Mouse (Mus musculus) macrophage (primary cell): ENCODE measurements around the gene Irf7. TPM values are rescaled to one million over a fixed set of nuclear protein-coding genes. Genes with fewer than 3 reads are reported as not detected.
A peak's percentile ranks its signal among the peaks of the same experiment; 100 is the strongest.

Source experiments
- H3K27ac ChIP-seq: fragments of 350-480 bp; formaldehyde crosslinking; 2 replicates; pipeline ENCODE4 v1.9.0; 2021
- H3K36me3 ChIP-seq: fragments of 350-480 bp; formaldehyde crosslinking; 2 replicates; pipeline ENCODE4 v1.9.0; 2021; ENCODE audit errors: inconsistent target
- H3K4me3 ChIP-seq: fragments of 350-480 bp; formaldehyde crosslinking; 2 replicates; pipeline ENCODE4 v1.9.0; 2021; ENCODE audit errors: inconsistent target
- H3K79me2 ChIP-seq: fragments of 350-480 bp; formaldehyde crosslinking; 2 replicates; pipeline ENCODE4 v1.9.0; 2021; ENCODE audit errors: inconsistent target
- WGBS: methylation state at CpG from one replicate; pipeline ENCODE4 v1.1.7; 2026; ENCODE audit warnings: inconsistent platforms; ENCODE audit not compliant: missing documents; 5-methylcytosine and 5-hydroxymethylcytosine counted together
- polyA plus RNA-seq: library from polyadenylated mRNA; stranded (reverse); fragments of 250-400 nt; gene quantifications from 3 replicates; pipeline ENCODE4 v1.2.4, GENCODE M21; 2018; ENCODE audit warnings: inconsistent platforms
- total RNA-seq, 78 experiments: library from RNA; depleted of rRNA; stranded (reverse); fragments of 250-400 nt; gene quantifications; 1 replicate in 9 of 78; 2 replicates in 24 of 78; 3 replicates in 43 of 78; 4 replicates in 2 of 78; pipeline ENCODE4 v1.2.4; 2018; ENCODE audit warnings: inconsistent platforms in 56 of 78

Gene Irf7
- 1,000 to 10,000 TPM in 12 of 26 experiments, 100 to 1,000 TPM in 13, 10 to 100 TPM in 1; 97.8 to 1,739 (median 915) TPM for total RNA-seq (2018; cell fraction: chromatin; rRNA removed)
- 1,000 to 10,000 TPM in 13 of 26 experiments, 100 to 1,000 TPM in 13; 154 to 2,965 (median 1,096) TPM for total RNA-seq (2018; cell fraction: cytosol; rRNA removed)
- total RNA-seq (2018; cell fraction: nucleus; rRNA removed) = 1,000 to 10,000 TPM in 13 of 26 experiments, 100 to 1,000 TPM in 13; 137 to 2,582 (median 962) TPM
- polyA plus RNA-seq = 119 to 344 TPM (median 190 TPM) in 3 replicates

- Histone ChIP-seq H3K27ac (peak within 1 kb of the TSS; percentile 93), H3K36me3 (peaks cover 28% of the 10 kb centered on the region), H3K79me2 (peaks cover 32% of the 10 kb centered on the region; the same call in 1 of the 2 replicates), H3K4me3 (peak within 1 kb of the TSS; percentile 98)
- WGBS = 2% methylated on average over 25 of the region's 25 CpGs
These were observed at the start of gene Irf7 for GRCm38 (mm10) chr7:141265739-141266561. Irf7 (minus strand) TSS chr7:141266481.

GRCm38 (mm10) chr7:141315974-141316373 lies 49.7 kb upstream of the Irf7 start:
- Histone ChIP-seq H3K36me3 (peaks cover 45% of the 10 kb centered on the region; the same call in 1 of the 2 replicates), H3K4me3 (no peak overlapping the region), H3K79me2 (no peaks in the 10 kb centered on the region), H3K27ac (no peak overlapping the region)
- 64% methylated on average over 5 of the region's 5 CpGs for WGBS

- WGBS = 90% methylated on average over 8 of the region's 8 CpGs
- peaks cover 46% of the 10 kb centered on the region; the same call in 1 of the 2 replicates for H3K36me3 ChIP-seq
- no peak overlapping the region for H3K27ac ChIP-seq
- H3K79me2 ChIP-seq = no peaks in the 10 kb centered on the region
- no peak overlapping the region for H3K4me3 ChIP-seq
These were observed 48.8 kb upstream of the Irf7 start for GRCm38 (mm10) chr7:141315076-141315475.

GRCm38 (mm10) chr7:141314416-141314815 lies 48.1 kb upstream of the Irf7 start:
- Histone ChIP-seq H3K27ac (no peak overlapping the region), H3K36me3 (peaks cover 47% of the 10 kb centered on the region; the same call in 1 of the 2 replicates), H3K79me2 (no peaks in the 10 kb centered on the region), H3K4me3 (no peak overlapping the region)
- 100% methylated on average over 2 of the region's 2 CpGs for WGBS

- Histone ChIP-seq H3K79me2 (no peaks in the 10 kb centered on the region), H3K36me3 (peaks cover 62% of the 10 kb centered on the region; the same call in 1 of the 2 replicates), H3K27ac (no peak overlapping the region), H3K4me3 (no peak overlapping the region)
- 98% methylated on average over 4 of the region's 4 CpGs for WGBS
These were observed 38.3 kb upstream of the Irf7 start for GRCm38 (mm10) chr7:141304537-141304936.

- WGBS = 57% methylated on average over 1 of the region's 1 CpGs
- no peaks in the 10 kb centered on the region for H3K79me2 ChIP-seq
- H3K27ac ChIP-seq = no peak overlapping the region
- H3K36me3 ChIP-seq = peaks cover 62% of the 10 kb centered on the region; the same call in 1 of the 2 replicates
- H3K4me3 ChIP-seq = no peak overlapping the region
These were observed 36.5 kb upstream of the Irf7 start for GRCm38 (mm10) chr7:141302702-141303268.

GRCm38 (mm10) chr7:141301386-141301785 lies 35.1 kb upstream of the Irf7 start:
- 97% methylated on average over 9 of the region's 9 CpGs for WGBS
- Histone ChIP-seq H3K79me2 (no peaks in the 10 kb centered on the region), H3K27ac (no peak overlapping the region), H3K36me3 (peaks cover 58% of the 10 kb centered on the region; the same call in 1 of the 2 replicates), H3K4me3 (no peak overlapping the region)

- 97% methylated on average over 8 of the region's 8 CpGs for WGBS
- no peak overlapping the region for H3K4me3 ChIP-seq
- peaks cover 36% of the 10 kb centered on the region; the same call in 1 of the 2 replicates for H3K36me3 ChIP-seq
These were observed 32.9 kb upstream of the Irf7 start for GRCm38 (mm10) chr7:141299175-141299574.

GRCm38 (mm10) chr7:141297926-141298650 lies 31.8 kb upstream of the Irf7 start:
- no peaks in the 10 kb centered on the region for H3K79me2 ChIP-seq
- H3K36me3 ChIP-seq = peaks cover 31% of the 10 kb centered on the region; the same call in 1 of the 2 replicates
- 97% methylated on average over 3 of the region's 3 CpGs for WGBS
- no peak overlapping the region for H3K27ac ChIP-seq
- H3K4me3 ChIP-seq = no peak overlapping the region

More at GRCm38 (mm10) chr7:141299175-141299574, 32.9 kb upstream of the Irf7 start:
- H3K27ac ChIP-seq = no peak overlapping the region
- H3K79me2 ChIP-seq = no peaks in the 10 kb centered on the region

- Histone ChIP-seq H3K36me3 (0 out of 2 replicates have a peak, but pooled peaks cover 4% of the 10 kb centered on the region), H3K79me2 (no peaks in the 10 kb centered on the region), H3K27ac (no peak overlapping the region), H3K4me3 (no peak overlapping the region)
- whole genome bisulfite sequencing = 16% methylated on average over 20 of the region's 22 CpGs
These were observed 28.2 kb upstream of the Irf7 start for GRCm38 (mm10) chr7:141294479-141294878.

- 0 out of 2 replicates have a peak, but pooled peaks cover 4% of the 10 kb centered on the region for H3K36me3 ChIP-seq
- H3K4me3 ChIP-seq = no peak overlapping the region
- no peaks in the 10 kb centered on the region for H3K79me2 ChIP-seq
- WGBS = 2% methylated on average over 51 of the region's 53 CpGs
- no peak overlapping the region for H3K27ac ChIP-seq
These were observed 27.7 kb upstream of the Irf7 start for GRCm38 (mm10) chr7:141293852-141294471.

GRCm38 (mm10) chr7:141292583-141293388 lies 26.5 kb upstream of the Irf7 start:
- Histone ChIP-seq H3K36me3 (0 out of 2 replicates have a peak, but pooled peaks cover 4% of the 10 kb centered on the region), H3K27ac (no peak overlapping the region), H3K4me3 (no peak overlapping the region), H3K79me2 (no peaks in the 10 kb centered on the region)
- WGBS = 66% methylated on average over 15 of the region's 15 CpGs
